Mouse (Mus musculus) lung, embryonic 15.5 days (tissue): ENCODE results near the gene Rabgap1l. TPM values are rescaled to one million over a fixed set of nuclear protein-coding genes. Genes with fewer than 3 reads are reported as not detected.
"Not testable (repeated sequence)": the region's sequence is repeated elsewhere in the genome, so short reads cannot be mapped to it uniquely, and the experiment has no call there.

Source experiments
- ATAC-seq: fragments of 200-750 bp; cut with Nextera tagmentation; 2 replicates; pipeline ENCODE4 v1.8.0; 2017; ENCODE audit warnings: moderate number of reproducible peaks, borderline replicate concordance; ENCODE audit not compliant: low FRiP score, low TSS enrichment; ENCODE audit errors: extremely low read depth
- H3K27ac ChIP-seq: fragments of 300-500 bp; sonication (generic); 2 replicates; pipeline ENCODE4 v1.5.1; 2015; ENCODE audit warnings: moderate library complexity, mild to moderate bottlenecking, inconsistent platforms
- H3K27me3 ChIP-seq: fragments of 300-500 bp; sonication (generic); 2 replicates; pipeline ENCODE4 v1.6.1; 2015; ENCODE audit warnings: inconsistent platforms
- H3K36me3 ChIP-seq: fragments of 300-500 bp; sonication (generic); 2 replicates; pipeline ENCODE4 v1.6.1; 2015; ENCODE audit warnings: inconsistent platforms
- H3K4me1 ChIP-seq: fragments of 300-500 bp; sonication (generic); 2 replicates; pipeline ENCODE4 v1.6.1; 2015; ENCODE audit warnings: inconsistent platforms
- H3K4me2 ChIP-seq: fragments of 300-500 bp; sonication (generic); 2 replicates; pipeline ENCODE4 v1.6.1; 2015; ENCODE audit warnings: inconsistent platforms, mild to moderate bottlenecking, moderate library complexity
- H3K4me3 ChIP-seq: fragments of 300-500 bp; sonication (generic); 2 replicates; pipeline ENCODE4 v1.5.1; 2015; ENCODE audit warnings: mild to moderate bottlenecking, inconsistent platforms
- H3K9ac ChIP-seq: fragments of 300-500 bp; sonication (generic); 2 replicates; pipeline ENCODE4 v1.6.1; 2015; ENCODE audit warnings: inconsistent platforms
- H3K9me3 ChIP-seq: fragments of 300-500 bp; sonication (generic); 2 replicates; pipeline ENCODE4 v1.6.1; 2016; ENCODE audit warnings: inconsistent platforms
- WGBS: fragments of 180-500 bp; shearing (Covaris S2); methylation state at CpG from one replicate; pipeline ENCODE4 v1.1.7; 2015; 5-methylcytosine and 5-hydroxymethylcytosine counted together
- polyA plus RNA-seq: library from polyadenylated mRNA; unstranded; fragments of >200 nt; fragmentation: Nextera tagmentation; extraction: Ambion mirVana; gene quantifications from 2 replicates; pipeline ENCODE4 v1.2.1, GENCODE M21; 2015

The Rabgap1l gene
- polyA plus RNA-seq, 1 experiment from 2014 or later, result 24.0 TPM

DNA sequence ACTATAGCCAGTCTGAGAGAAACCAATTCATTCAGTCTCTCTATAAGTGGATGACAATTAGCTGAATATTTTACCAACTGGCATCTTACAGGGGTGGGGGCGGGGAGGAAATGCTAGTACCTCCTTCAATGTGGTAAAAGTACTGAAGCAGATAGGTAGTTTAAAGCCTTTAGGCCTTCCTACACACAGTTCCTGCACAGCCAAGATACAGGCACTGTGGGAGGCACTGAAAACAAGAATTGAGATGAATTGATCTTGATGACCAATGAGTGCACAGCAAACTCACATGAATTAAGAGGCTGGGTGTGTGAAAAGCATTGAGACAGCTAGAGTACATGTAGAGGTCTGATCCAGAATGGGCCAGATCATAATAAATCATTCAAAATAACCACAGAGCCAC is 349.5 kb downstream of the Rabgap1l start:
- Histone ChIP-seq H3K9me3 (no peaks in the 10 kb centered on the region), H3K4me3 (no peak overlapping the region), H3K36me3 (no peaks in the 10 kb centered on the region), H3K9ac (no peak overlapping the region), H3K27me3 (no peaks in the 10 kb centered on the region), H3K27ac (no peak overlapping the region), H3K4me2 (no peak overlapping the region), H3K4me1 (no peaks in the 10 kb centered on the region)
- 62% methylated on average over 1 of the region's 1 CpGs for WGBS
- ATAC-seq, result no peak

DNA sequence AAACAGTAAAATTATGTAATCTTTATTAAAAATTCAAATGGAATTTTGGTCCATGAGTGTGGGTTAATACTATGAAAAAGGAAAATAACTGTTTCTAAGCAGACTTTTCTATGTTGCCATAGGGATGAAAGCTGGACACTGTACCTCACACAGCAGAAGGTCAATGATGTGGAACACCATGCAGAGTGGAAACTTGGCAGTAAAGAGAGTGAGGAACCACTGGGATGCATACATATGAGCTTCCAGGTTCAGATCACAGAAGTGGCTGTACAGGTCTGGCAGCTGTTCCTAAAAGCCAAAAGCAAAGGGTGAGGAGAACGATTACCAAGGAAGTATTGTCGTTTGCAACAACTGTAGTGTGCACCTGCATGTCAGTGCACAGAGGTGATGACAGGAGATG is 351.3 kb downstream of the Rabgap1l start:
- no peak for ATAC-seq
- Histone ChIP-seq H3K36me3 (no peaks in the 10 kb centered on the region), H3K9me3 (no peaks in the 10 kb centered on the region), H3K27me3 (no peaks in the 10 kb centered on the region), H3K27ac (no peak overlapping the region), H3K9ac (no peak overlapping the region), H3K4me2 (no peak overlapping the region), H3K4me3 (no peak overlapping the region), H3K4me1 (no peaks in the 10 kb centered on the region)
- 63% methylated on average over 2 of the region's 2 CpGs for WGBS

DNA sequence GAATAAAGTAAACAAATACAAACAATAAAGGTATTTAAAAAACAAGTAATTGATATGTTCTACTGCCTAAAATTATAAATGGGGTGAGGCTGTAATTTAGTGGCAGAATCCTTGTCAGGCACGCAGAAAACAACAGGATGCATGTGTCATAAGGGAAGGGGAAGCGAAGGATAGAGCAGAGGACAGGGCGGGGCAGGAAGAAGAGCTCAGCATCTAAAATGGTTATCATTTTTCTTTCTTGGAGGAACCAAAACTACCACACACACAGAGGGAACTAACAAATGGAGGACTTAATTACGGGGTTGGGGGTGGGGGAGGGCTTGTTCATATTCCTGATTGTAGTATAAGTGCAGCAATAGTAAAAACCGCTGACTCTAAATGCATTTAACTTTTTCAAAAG is 351.9 kb downstream of the Rabgap1l start:
- no peak overlapping the region for H3K9ac ChIP-seq
- H3K27ac ChIP-seq, result no peak overlapping the region
- H3K4me3 ChIP-seq, result no peak overlapping the region
- H3K4me2 ChIP-seq, result no peak overlapping the region
- H3K36me3 ChIP-seq, result no peaks in the 10 kb centered on the region
- no peaks in the 10 kb centered on the region for H3K9me3 ChIP-seq
- no peaks in the 10 kb centered on the region for H3K4me1 ChIP-seq
- H3K27me3 ChIP-seq, result no peaks in the 10 kb centered on the region
- no peak for ATAC-seq
- WGBS, result 80% methylated on average over 5 of the region's 5 CpGs

DNA sequence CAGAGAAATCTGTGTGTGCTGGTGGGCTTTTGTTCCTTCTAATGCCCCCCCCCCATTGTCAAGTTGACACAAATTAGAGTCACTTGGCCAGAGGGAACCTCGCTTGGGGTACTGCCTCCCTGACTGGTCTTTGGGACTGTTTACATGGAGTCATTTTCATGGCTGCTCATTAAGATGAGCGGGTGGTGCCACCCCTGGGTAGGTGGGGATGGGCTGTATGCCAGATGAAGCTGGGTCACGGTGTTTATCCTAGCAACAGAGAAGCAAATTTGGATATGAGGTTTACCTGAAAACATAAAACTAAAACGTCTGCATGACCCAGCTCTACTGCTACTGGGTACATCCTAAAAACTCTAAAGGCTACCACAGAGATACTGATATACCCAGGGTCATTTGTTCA is 354.2 kb downstream of the Rabgap1l start:
- no peaks in the 10 kb centered on the region for H3K36me3 ChIP-seq
- no peaks in the 10 kb centered on the region for H3K9me3 ChIP-seq
- no peaks in the 10 kb centered on the region for H3K27me3 ChIP-seq
- H3K4me3 ChIP-seq, result no peak overlapping the region
- H3K4me2 ChIP-seq, result no peak overlapping the region
- H3K27ac ChIP-seq, result no peak overlapping the region
- no peaks in the 10 kb centered on the region for H3K4me1 ChIP-seq
- ATAC-seq, result no peak
- 68% methylated on average over 4 of the region's 4 CpGs for WGBS
- no peak overlapping the region for H3K9ac ChIP-seq

DNA sequence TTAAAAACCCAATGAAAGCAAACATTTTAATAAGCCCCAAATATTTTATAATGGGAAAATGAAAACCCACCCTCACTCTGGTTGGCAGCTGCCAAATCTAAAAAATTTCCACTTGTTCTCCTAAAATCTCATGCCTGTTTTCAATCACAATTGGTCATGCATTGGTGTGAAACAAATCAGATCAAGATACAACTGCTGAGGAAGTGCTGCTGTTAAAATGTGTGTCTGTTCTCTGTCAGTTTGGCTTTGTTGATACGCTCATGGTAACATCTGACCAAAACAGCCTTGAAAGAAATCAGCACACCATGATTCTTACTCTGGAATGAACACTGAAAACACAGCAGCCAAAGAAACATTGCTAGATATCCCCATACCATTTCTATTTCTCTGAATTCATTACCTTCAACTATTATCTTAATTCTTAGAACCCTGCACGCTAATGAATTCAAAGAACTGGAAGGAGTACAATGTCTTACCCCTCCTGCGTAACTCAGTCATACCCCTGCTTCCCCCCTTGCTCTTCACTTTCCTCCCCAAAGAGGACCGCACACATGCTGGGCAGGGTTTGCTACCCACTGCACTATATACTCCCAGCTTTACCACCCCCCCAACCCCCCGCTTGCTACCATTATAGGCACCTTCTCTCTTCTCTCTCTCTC is 375.7 kb downstream of the Rabgap1l start:
- Histone ChIP-seq H3K4me3 (no peak overlapping the region), H3K4me2 (no peak overlapping the region), H3K27me3 (no peaks in the 10 kb centered on the region), H3K9me3 (no peaks in the 10 kb centered on the region), H3K36me3 (no peaks in the 10 kb centered on the region), H3K4me1 (no peaks in the 10 kb centered on the region), H3K9ac (no peak overlapping the region), H3K27ac (no peak overlapping the region)
- ATAC-seq, result no peak
- 83% methylated on average over 5 of the region's 5 CpGs for WGBS

DNA sequence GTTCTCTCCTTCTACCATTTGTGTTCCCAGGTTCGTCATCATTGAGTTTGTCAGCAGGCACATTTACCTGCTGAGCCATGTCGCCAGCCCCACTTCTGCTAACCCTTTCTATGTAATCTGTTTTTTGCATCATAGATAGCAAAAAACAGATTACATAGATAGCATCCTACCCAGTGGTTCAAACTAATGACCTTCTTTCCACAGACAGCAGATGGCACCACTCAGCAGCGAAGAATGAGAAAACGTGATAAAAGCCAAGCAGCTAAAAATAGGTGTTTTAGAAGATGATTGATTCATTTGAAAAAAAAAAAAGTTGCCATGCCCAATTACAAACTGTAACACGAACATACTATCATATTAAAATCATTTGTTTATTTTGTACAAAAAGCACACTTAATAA is 382.2 kb downstream of the Rabgap1l start:
- Histone ChIP-seq H3K9me3 (no peaks in the 10 kb centered on the region), H3K4me3 (no peak overlapping the region), H3K27me3 (no peaks in the 10 kb centered on the region), H3K27ac (no peak overlapping the region), H3K4me1 (no peaks in the 10 kb centered on the region), H3K36me3 (no peaks in the 10 kb centered on the region), H3K9ac (no peak overlapping the region), H3K4me2 (no peak overlapping the region)
- no peak for ATAC-seq
- 27% methylated on average over 5 of the region's 5 CpGs for WGBS

DNA sequence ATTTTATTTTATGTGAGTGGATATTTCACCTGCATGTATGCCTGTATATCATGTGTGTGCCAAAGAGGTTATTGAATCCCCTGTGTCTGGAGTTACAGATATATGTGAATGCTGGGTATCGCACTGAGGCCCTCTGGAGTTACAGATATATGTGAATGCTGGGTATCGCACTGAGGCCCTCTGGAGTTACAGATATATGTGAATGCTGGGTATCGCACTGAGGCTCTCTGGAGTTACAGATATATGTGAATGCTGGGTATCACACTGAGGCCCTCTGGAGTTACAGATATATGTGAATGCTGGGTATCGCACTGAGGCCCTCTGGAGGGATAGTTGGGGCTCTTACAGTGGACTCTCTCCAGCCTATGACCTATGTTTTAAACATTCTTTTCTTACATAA is 383.3 kb downstream of the Rabgap1l start:
- not testable (repeated sequence) for ATAC-seq, H3K36me3 ChIP-seq, H3K27ac ChIP-seq, H3K27me3 ChIP-seq, H3K9ac ChIP-seq, H3K9me3 ChIP-seq, H3K4me1 ChIP-seq, H3K4me3 ChIP-seq, H3K4me2 ChIP-seq
- 96% methylated on average over 4 of the region's 4 CpGs for WGBS

DNA sequence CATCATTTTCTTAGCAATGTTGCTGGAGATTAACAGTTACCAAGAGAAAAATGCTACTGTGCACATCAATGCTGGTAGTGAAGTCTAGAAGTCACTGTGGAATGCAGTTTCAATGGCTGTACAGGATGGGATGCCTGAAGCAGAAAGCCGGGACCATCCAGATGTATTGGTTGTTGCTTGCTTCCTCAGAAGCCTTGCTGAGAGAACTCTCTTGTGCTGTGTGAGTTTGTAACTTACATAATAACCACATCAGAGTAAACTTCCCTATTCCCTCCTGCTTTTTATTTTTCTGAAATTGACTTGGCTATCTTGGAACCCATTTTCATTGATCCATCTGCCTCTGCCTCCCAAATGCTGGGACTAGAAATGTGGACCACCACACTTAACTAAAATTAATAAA is 383.9 kb downstream of the Rabgap1l start:
- no peak overlapping the region for H3K4me2 ChIP-seq
- WGBS, result 45% methylated on average over 1 of the region's 1 CpGs

DNA sequence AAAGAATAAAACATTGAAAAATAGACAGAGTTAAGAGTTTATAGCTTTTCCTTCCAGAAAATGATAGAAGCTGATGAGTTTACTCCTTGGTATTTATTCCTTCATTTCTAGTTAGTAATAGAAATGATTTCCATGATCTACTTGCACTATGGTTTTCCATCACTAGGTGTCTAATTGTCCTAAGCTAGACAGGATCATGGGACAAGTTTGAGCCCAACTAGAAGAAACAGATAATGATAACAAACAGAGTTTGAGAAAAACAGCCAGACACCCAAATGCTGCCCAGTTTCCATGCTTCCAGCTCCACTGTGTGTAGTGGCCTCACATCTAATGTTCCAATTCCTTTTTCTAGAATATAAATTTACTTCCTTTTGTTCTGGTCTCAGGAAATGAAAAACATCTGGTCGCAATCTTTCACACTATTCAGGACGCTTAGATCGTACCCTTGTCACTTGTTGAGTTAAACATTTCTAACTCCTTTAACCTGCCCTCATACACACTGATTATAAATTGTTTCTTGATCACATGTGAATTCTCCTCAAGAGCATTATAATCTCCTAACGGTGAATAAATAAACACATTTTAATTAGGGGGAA is 384.6 kb downstream of the Rabgap1l start:
- Histone ChIP-seq H3K4me1 (no peaks in the 10 kb centered on the region), H3K27ac (no peak overlapping the region), H3K36me3 (no peaks in the 10 kb centered on the region), H3K4me3 (no peak overlapping the region), H3K9me3 (no peaks in the 10 kb centered on the region), H3K4me2 (no peak overlapping the region), H3K9ac (no peak overlapping the region), H3K27me3 (no peaks in the 10 kb centered on the region)
- WGBS, result 32% methylated on average over 4 of the region's 4 CpGs
- ATAC-seq, result peak; percentile 52; the same call in 1 of the 2 replicates

More for the DNA sequence above, 383.9 kb downstream of the Rabgap1l start:
- H3K27ac ChIP-seq, result no peak overlapping the region
- H3K9ac ChIP-seq, result no peak overlapping the region
- H3K4me3 ChIP-seq, result no peak overlapping the region
- no peaks in the 10 kb centered on the region for H3K4me1 ChIP-seq
- H3K9me3 ChIP-seq, result no peaks in the 10 kb centered on the region
- ATAC-seq, result no peak
- H3K36me3 ChIP-seq, result no peaks in the 10 kb centered on the region
- H3K27me3 ChIP-seq, result no peaks in the 10 kb centered on the region

DNA sequence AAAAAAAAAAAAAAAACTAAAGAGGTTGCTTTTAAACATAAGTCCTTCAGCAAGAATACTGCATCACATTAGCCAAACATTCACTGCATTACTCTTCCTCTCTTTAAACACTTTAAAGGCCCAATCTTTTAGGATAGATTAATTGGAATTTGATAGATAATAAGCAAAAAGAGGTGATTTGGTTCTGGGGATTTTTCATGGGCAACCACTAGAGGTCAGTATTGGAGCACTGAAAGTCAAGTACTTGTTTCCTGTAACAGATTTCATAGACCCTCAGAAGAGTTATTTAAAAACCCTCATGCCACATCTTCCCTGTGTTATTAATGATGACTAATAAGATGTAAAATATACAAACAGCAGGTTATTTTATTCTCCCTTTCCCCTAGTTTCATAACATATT is 393.6 kb downstream of the Rabgap1l start:
- no peak overlapping the region for H3K27ac ChIP-seq
- no peaks in the 10 kb centered on the region for H3K9me3 ChIP-seq
- H3K27me3 ChIP-seq, result no peaks in the 10 kb centered on the region
- no peak overlapping the region for H3K9ac ChIP-seq
- no peak for ATAC-seq
- H3K4me2 ChIP-seq, result no peak overlapping the region
- no peaks in the 10 kb centered on the region for H3K36me3 ChIP-seq
- no peak overlapping the region for H3K4me3 ChIP-seq
- no peaks in the 10 kb centered on the region for H3K4me1 ChIP-seq

DNA sequence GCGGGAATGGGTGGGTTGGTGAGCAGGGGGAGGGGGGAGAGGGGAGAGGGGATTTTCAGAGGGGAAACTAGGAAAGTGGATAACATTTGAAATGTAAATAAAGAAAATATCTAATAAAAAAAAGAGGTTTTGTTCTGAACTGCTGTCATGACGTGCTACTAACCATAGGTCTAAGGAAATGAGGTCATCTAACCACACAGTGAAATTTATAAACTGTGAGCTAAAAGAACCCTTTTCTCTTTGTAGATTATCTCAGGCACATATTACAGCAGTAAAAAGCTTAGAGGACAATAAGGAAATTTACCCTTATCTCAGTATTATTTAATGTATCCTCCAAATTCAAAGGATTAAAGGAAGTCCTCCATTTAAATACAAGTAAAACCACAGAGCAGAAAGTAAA is 396.0 kb downstream of the Rabgap1l start:
- Histone ChIP-seq H3K27me3 (no peaks in the 10 kb centered on the region), H3K9ac (no peak overlapping the region), H3K4me1 (no peaks in the 10 kb centered on the region), H3K4me2 (no peak overlapping the region), H3K27ac (no peak overlapping the region), H3K36me3 (no peaks in the 10 kb centered on the region), H3K9me3 (no peaks in the 10 kb centered on the region), H3K4me3 (no peak overlapping the region)
- 48% methylated on average over 2 of the region's 2 CpGs for WGBS
- ATAC-seq, result no peak

DNA sequence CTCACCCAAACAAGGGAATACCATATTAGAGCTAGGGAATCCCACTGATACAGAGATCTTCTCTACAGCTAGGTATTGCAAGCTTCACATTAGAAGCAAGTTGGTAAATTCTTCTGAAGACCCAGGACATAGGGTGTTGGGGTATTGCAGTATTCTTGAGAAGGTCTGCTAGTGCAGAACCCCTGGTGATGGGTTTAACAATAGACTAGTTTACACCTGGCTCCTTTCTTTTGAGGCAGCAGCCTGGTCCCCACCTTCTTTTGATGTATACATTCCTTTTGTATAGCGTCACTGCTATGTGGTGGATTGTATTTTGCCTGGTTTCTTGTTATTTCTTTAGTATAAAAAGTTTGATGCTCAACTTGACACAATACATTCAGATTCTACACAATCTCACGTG is 405.6 kb downstream of the Rabgap1l start:
- Histone ChIP-seq H3K27me3 (no peaks in the 10 kb centered on the region), H3K9me3 (no peaks in the 10 kb centered on the region), H3K9ac (no peak overlapping the region), H3K4me2 (no peak overlapping the region), H3K4me3 (no peak overlapping the region), H3K27ac (no peak overlapping the region), H3K4me1 (no peaks in the 10 kb centered on the region), H3K36me3 (no peaks in the 10 kb centered on the region)
- 59% methylated on average over 2 of the region's 2 CpGs for WGBS
- ATAC-seq, result no peak

DNA sequence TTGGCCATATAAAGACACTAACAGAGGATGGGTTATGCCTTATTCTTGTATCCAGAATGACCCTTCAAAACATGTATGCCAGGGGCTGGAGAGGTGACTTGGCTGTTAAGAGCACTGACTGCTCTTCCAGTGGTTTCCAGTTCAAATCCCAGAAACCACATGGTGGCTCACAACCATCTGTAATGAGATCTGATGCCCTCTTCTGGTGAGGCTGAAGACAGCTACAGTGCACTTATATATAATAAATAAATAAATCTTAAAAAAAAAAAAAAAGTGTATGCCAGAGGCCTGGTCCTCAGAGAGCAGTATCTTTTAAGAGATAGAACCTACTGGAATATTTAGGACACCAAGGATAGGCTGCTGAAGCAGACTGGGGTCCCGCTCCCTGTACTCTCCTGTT is 414.6 kb downstream of the Rabgap1l start:
- H3K4me1 ChIP-seq, result no peaks in the 10 kb centered on the region
- no peak for ATAC-seq
- H3K27ac ChIP-seq, result no peak overlapping the region
- no peaks in the 10 kb centered on the region for H3K9me3 ChIP-seq
- no peaks in the 10 kb centered on the region for H3K36me3 ChIP-seq
- no peaks in the 10 kb centered on the region for H3K27me3 ChIP-seq
- H3K4me3 ChIP-seq, result no peak overlapping the region
- WGBS, result 100% methylated on average over 1 of the region's 1 CpGs
- no peak overlapping the region for H3K4me2 ChIP-seq
- H3K9ac ChIP-seq, result no peak overlapping the region
